In the genomic region with DNA sequence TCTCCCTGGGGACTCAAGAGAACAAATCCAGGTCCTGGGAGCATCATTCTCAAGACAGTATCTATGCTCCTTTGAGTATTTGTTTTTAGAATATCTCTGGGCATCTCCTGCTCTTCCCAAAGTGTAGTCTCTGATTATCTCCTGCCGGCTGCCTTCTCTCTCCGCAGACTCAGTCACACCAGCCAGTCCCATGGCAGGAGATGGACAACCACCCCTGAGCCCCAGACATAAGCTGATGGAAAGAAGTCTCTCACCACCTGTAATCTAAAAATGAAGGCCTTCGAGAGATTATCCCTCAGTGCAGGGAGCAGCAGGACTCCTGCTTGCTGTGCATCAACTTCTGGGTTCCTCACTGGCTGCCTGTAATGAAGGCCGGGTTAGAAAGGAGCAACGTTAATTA, we compare ENCODE assay signal across 27 mouse cellular contexts.
"Had no signal": no experiment of that assay in that cellular context is flagged by ENCODE, and none has a peak within 500 bp of the region (broad histone marks: within the 10 kb centered on the region; RNA-seq: fewer than 3 reads in every experiment).

No protein-coding gene starts in this region.

- ATAC-seq: forebrain, embryonic 13.5 days; forebrain, embryonic 14.5 days; forebrain, embryonic 15.5 days; forebrain, embryonic 16.5 days; forebrain, postnatal 0 days had no signal

- H3K27ac ChIP-seq: embryonic facial prominence, embryonic 10.5 days; embryonic facial prominence, embryonic 12.5 days; embryonic facial prominence, embryonic 13.5 days; embryonic facial prominence, embryonic 15.5 days; forebrain, embryonic 10.5 days; forebrain, embryonic 12.5 days; forebrain, embryonic 13.5 days; forebrain, embryonic 15.5 days; gastrocnemius, adult 2 months; heart, adult 2 months had no signal

- H3K4me1 ChIP-seq: embryonic facial prominence, embryonic 12.5 days; embryonic facial prominence, embryonic 13.5 days; embryonic facial prominence, embryonic 15.5 days had no signal

- H3K9me3 ChIP-seq: embryonic facial prominence, embryonic 10.5 days; embryonic facial prominence, embryonic 12.5 days; embryonic facial prominence, embryonic 13.5 days; embryonic facial prominence, embryonic 15.5 days; forebrain, embryonic 10.5 days; forebrain, embryonic 12.5 days; forebrain, embryonic 13.5 days; forebrain, embryonic 15.5 days had no signal

- H3K36me3 ChIP-seq: embryonic facial prominence, embryonic 10.5 days; embryonic facial prominence, embryonic 12.5 days; embryonic facial prominence, embryonic 13.5 days; embryonic facial prominence, embryonic 15.5 days; forebrain, embryonic 10.5 days; forebrain, embryonic 12.5 days; forebrain, embryonic 15.5 days had no signal

- DNase-seq: cerebellum, adult 18-20 months; cerebellum, adult 8-10 months; cerebellum, adult 9-10 months; cerebellum, adult 9-11 months; cerebellum, postnatal 10 days; cerebellum, postnatal 14 days; cerebellum, postnatal 25 days; cerebellum, postnatal 36 days; embryo, embryonic 11 days; forebrain, postnatal 0 days; gastrocnemius, adult 2 months; gastrocnemius, postnatal 10 days; gastrocnemius, postnatal 14 days; gastrocnemius, postnatal 25 days; gastrocnemius, postnatal 36 days had no signal

- H3K4me3 ChIP-seq: embryonic facial prominence, embryonic 10.5 days; embryonic facial prominence, embryonic 12.5 days; embryonic facial prominence, embryonic 13.5 days; embryonic facial prominence, embryonic 15.5 days; erythroblast, embryonic 14.5 days; forebrain, embryonic 10.5 days; forebrain, embryonic 12.5 days; forebrain, embryonic 13.5 days; forebrain, embryonic 15.5 days; gastrocnemius, adult 2 months; heart, adult 2 months had no signal

- H3K27me3 ChIP-seq: embryonic facial prominence, embryonic 12.5 days; embryonic facial prominence, embryonic 13.5 days; embryonic facial prominence, embryonic 15.5 days; forebrain, embryonic 12.5 days; forebrain, embryonic 13.5 days; forebrain, embryonic 15.5 days had no signal

- H3K9ac ChIP-seq: embryonic facial prominence, embryonic 12.5 days; embryonic facial prominence, embryonic 13.5 days; embryonic facial prominence, embryonic 15.5 days; forebrain, embryonic 12.5 days; forebrain, embryonic 13.5 days; forebrain, embryonic 15.5 days; forebrain, postnatal 0 days had no signal

- H3K4me2 ChIP-seq: embryonic facial prominence, embryonic 12.5 days; embryonic facial prominence, embryonic 13.5 days; embryonic facial prominence, embryonic 15.5 days; forebrain, embryonic 12.5 days; forebrain, embryonic 13.5 days; forebrain, embryonic 15.5 days had no signal
